Mouse (Mus musculus) spleen, postnatal 10 days (tissue): ENCODE data around the gene Itpr1.

Source experiments
- DNase-seq, 2 experiments: peaks; one replicate each; pipeline ENCODE4 v3.0.0; 2021 to 2022; ENCODE audit warnings: low spot score in 2 of 2

Gene Itpr1

DNA sequence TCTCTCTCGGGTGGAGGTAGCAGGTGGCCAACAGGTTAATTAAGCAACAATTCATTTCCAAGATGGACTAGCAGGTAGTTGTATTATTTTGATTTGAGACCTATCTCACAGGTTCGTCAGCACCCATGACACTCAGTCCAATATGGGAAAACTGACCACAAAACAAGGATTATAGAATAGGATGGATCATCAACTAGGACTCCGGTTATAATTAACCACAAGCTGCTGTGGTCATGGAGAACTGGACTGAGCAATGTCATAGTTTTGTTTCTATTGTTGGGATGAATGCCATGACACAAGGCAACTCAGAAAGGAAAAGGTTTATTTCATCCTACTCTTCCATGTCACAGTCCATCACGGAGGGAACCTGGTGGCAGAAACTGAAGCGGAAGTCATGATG is 252.3 kb downstream of the Itpr1 start:
- DNase-seq, result no peak

DNA sequence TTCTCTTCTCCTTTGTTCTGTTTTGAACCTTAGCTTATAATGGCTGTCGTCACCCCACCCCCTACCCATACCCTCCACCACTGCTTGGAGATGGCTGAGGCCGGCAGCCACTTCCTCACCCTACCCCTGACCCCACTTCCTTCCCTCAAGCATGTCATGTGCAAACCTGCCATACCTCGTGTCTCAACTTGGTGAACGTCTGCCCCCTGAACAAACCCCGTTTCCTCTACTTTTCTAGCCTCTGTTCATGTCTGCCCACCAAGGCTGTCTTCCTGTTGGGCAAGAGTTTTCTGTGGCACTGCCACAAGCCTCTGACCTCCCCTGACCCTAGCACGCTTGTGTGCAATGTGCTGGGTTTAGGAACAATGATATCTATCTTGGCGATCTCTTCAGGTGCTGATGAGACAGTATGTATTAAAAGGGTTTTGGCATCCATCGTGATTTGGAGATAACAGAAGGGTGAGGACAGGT is 253.2 kb downstream of the Itpr1 start:
- peak; percentile 18 to 39 for DNase-seq

- DNase-seq, result no peak
Observed at GRCm38 (mm10) chr6:108467597-108467996, 254.7 kb downstream of the Itpr1 start.

GRCm38 (mm10) chr6:108468226-108468825 is 255.4 kb downstream of the Itpr1 start:
- DNase-seq, result peak in 1 of 2 experiments; percentile 37

DNA sequence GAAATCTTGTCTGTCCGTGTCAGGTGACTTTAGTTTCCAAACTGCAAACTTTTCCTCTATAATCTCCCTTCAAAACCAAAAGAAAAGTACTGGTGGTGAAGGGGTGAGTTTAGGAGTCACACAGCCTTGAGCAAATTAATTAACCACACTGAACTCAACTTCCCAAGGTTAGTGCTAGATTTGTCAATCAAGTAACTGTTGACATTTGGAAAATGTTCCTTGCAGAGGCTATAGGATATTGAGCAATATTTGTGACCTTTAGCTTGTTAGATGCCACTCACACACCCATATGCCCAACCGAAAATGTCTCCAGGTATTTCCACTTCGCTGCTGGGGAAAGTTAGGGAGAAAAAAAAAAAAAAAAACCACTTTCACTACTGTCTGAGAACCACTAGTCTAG is 259.0 kb downstream of the Itpr1 start:
- DNase-seq, result no peak

- no peak for DNase-seq
Observed at GRCm38 (mm10) chr6:108472748-108473147, 259.9 kb downstream of the Itpr1 start.

DNA sequence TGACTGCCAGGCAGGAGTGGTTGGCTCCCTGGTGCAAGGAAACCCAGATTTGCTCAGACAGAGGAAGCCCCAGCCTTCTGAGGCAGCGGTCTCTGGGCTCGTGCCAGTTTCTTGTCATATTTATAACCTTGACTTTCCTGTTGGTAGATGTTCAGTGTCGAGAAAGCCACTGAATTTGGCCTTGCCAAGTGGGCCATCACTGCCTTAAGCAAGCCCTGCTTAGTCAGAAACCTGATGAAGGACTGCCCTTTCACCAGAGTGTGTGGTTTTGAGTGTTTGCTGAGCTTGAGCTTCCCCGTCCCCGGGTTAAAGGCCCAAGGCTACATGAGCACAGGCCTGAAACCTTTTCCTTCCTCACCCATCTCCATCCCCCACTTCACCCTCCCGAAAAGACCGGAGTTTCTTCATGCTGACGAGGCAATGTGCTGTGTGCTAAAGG is 263.9 kb downstream of the Itpr1 start:
- peak in 1 of 2 experiments; percentile 22 for DNase-seq

GRCm38 (mm10) chr6:108477602-108478001 is 264.7 kb downstream of the Itpr1 start:
- no peak for DNase-seq

DNA sequence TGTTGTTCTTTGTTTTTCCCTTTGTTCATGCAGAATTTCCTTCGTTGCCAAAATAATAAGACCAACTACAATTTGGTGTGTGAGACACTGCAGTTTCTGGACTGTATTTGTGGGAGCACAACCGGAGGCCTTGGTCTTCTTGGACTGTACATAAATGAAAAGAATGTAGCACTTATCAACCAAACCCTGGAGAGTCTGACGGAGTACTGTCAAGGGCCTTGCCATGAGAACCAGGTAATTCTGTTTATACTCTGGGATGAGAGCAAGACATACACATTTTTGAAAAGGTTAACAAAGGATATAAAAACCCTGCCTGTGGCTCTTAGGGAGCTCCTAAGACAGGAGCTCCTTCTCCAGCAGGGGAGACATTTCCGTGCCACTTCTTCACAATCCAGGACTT is 268.3 kb downstream of the Itpr1 start:
- no peak for DNase-seq

GRCm38 (mm10) chr6:108482464-108482863 is 269.6 kb downstream of the Itpr1 start:
- DNase-seq, result no peak

GRCm38 (mm10) chr6:108486212-108486992 is 273.5 kb downstream of the Itpr1 start:
- DNase-seq, result no peak

GRCm38 (mm10) chr6:108487300-108487835 is 274.5 kb downstream of the Itpr1 start:
- no peak for DNase-seq

GRCm38 (mm10) chr6:108488250-108488649 is 275.4 kb downstream of the Itpr1 start:
- peak in 1 of 2 experiments; percentile 51 for DNase-seq

DNA sequence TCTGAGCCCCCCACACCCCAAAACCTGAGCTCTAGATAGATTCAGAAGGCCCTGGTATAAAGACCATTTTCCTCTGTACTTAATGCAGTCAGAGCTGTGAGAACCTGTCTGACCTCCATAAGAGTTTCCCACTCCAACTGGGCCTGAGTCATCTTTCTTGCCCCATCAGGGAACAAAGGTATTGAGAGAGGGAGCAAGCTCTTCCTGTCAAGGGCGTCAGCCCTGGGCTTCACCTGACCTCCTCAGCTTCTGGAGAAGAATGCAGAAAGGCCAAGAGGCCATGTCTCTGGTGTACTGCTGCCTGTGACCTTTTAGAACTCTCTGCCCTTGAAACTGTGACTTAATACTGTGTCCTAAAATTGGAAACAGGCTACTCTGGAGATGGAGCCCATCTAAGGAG is 279.1 kb downstream of the Itpr1 start:
- no peak for DNase-seq

- DNase-seq, result no peak
Observed at GRCm38 (mm10) chr6:108493753-108494152, 280.9 kb downstream of the Itpr1 start.

DNA sequence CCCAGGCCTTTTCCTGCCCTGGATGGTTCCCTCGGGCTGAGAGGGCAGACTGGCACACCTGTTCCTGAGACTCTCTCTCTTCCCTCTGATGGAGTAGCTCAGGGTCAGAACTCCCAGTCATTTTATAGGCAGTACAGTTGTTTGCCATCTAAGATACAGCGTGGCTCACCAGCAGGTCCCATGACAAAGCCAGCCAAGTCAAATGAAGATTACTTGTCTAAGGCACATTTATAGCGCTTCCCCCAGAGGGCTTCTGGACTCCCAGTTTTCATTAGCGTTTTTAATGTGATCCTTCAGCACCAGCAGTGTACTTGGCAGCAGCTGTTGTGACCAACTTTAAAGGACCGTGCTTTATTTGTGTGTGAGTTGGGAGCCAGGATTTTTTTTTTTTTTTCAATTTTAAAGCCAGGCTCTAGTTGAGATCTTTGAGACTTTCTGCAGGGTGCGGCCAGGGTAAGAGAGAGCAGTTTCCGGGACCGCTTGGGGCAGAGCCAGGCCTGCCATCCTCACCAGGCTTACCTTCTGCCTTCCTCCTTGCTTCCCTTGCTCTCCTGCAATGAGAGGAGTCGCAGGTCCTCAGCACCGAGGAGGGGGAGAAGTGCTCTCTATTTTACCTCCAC is 281.4 kb downstream of the Itpr1 start:
- DNase-seq, result no peak

DNA sequence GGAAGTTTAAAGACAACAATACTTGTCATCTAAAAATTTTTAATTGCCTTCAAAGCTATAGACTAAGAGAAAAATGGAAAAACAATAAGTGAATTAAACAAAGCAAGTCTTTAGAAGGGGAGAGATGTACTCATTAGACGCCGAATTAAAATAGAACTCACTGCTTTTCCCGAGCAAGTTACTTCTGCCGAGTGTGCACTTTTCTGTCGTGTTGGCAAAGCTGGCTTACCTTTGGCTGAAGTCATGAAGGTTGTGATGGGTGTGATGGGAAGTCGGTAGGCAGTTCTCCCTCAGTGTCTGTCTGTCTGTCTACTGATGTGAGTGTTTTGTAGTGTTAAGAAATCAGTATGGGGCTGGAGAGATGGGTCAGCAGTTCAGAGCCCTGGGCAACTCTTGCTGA is 282.1 kb downstream of the Itpr1 start:
- DNase-seq, result no peak

DNA sequence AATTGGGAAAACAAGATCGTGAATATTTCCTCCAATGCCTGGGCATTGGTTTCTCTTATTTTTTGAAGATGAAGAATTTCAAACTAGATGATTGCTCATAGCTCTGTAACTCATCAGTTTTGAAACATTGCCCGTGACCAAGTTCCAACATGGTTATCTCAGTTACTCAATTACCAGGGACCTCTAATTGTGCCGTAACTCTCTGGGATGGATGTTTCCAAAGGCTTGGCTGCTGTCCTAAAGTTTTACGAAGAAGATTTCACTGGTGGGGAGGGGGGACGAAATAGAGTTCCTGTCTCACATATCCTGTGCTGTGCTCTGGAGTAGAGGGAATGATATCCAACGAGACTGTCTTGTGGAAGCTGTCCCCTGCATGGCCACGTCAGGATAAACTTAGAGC is 285.2 kb downstream of the Itpr1 start:
- DNase-seq, result no peak

DNA sequence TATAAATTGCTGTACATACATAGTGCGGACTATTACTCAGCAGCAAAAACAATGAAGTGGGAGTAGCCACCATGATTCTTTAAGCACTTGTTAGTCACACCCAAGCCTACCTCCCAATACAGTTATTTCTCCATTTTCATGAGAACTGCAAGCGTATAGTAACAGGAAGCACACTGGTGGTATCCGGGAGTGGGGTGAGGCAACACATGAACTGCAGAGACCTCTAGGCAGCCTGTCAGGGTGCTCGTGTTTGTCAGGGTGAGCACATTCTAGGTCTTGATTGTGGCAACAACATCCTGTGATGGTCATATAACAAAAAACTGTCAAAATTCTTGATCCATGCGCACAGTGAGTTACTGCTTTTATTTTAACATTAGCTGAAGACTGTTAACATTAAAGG is 290.8 kb downstream of the Itpr1 start:
- no peak for DNase-seq

GRCm38 (mm10) chr6:108504717-108505116 is 291.8 kb downstream of the Itpr1 start:
- DNase-seq, result no peak

- DNase-seq, result no peak
Observed at GRCm38 (mm10) chr6:108506161-108506560, 293.3 kb downstream of the Itpr1 start.

DNA sequence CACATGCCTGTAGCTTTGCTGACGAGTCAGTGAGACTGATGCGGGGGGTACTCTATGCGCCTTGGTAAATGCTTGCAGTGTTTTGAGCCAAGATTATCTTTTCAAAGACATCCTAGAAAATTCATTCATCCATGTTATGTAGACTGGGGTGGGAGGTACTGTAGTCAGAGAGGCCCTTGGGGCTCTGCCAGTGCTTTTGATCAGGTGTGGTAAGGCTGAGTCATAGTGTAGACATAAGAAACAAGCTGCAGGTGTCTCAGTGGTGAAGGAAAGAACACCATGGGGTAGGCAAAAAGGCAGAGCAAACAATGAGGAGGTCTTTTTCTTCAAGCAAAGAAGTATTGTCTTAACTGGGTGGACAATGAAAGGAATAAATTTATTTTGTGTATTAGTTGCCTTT is 294.4 kb downstream of the Itpr1 start:
- DNase-seq, result no peak

DNA sequence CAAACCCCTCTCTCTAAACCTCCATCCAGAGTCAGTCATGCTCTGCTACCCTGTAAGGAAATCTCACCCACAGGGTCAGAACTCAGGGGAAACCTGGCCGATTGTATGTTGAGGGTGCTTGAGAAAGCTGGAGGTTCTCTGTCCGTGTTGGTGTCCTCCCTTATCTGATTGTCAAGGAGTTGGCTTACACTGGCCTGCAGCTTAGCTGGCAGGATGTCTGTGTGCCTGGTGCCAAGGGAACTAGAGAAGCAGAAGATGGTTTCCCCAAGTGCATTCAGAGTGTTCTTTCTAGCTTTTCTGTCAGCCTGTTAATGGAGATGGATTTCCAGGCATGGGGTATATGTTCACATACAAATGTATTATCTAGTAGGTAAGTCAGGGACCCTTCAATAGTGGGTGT is 296.4 kb downstream of the Itpr1 start:
- DNase-seq, result no peak
